Comparison of ENCODE assay signal across 9 mouse cellular contexts in genomic region chr5:115523971-115524370, GRCm38 (mm10). TPM values are rescaled to one million over a fixed set of nuclear protein-coding genes. Genes with fewer than 3 reads are reported as not detected.
DNase-seq lines count a peak whose midpoint lies in the region; ATAC-seq and TF ChIP-seq lines count a peak whose summit lies in the region.
"Had no signal": no experiment of that assay in that cellular context is flagged by ENCODE, and none has a peak within 500 bp of the region (broad histone marks: within the 10 kb centered on the region; RNA-seq: fewer than 3 reads in every experiment).

No protein-coding gene starts in this region.

- 16% methylated on average over 15 of the region's 15 CpGs for WGBS in heart, adult 2 months
- WGBS in heart, embryonic 16.5 days: 15% methylated on average over 15 of the region's 15 CpGs
- WGBS in limb, embryonic 10.5 days: 4% methylated on average over 15 of the region's 15 CpGs
- WGBS in neural tube, embryonic 13.5 days: 5% methylated on average over 15 of the region's 15 CpGs

- peak overlapping the region; percentile 54 for H3K27ac ChIP-seq in heart, adult 2 months
- H3K27ac ChIP-seq in heart, embryonic 16.5 days (ENCODE audit: low read length): peak overlapping the region; percentile 75
- H3K27ac ChIP-seq in limb, embryonic 10.5 days: peak overlapping the region; percentile 86
- H3K27ac ChIP-seq in neural tube, embryonic 13.5 days (replicated peaks): no peak overlapping the region

- ATAC-seq in heart, embryonic 16.5 days (replicated peaks; ENCODE audit: extremely low read depth, insufficient read depth, low FRiP score): peak; percentile 46; the same call in 1 of the 2 replicates
- ATAC-seq in neural tube, embryonic 13.5 days (ENCODE audit: low read depth): peak; percentile 66; the same call in 1 of the 2 replicates

- peaks cover 11% of the 10 kb centered on the region for H3K79me2 ChIP-seq in heart, adult 2 months (replicated peaks; ENCODE audit: control insufficient read depth, insufficient read depth, low read length)

- peaks cover 2% of the 10 kb centered on the region for H3K36me3 ChIP-seq in heart, adult 2 months (ENCODE audit: control insufficient read depth, insufficient read depth, low read length)
- no peaks in the 10 kb centered on the region for H3K36me3 ChIP-seq in heart, embryonic 16.5 days (ENCODE audit: control insufficient read depth, insufficient read depth)
- H3K36me3 ChIP-seq in limb, embryonic 10.5 days: peaks cover 11% of the 10 kb centered on the region; the same call in 1 of the 2 replicates
- H3K36me3 ChIP-seq in neural tube, embryonic 13.5 days: no peaks in the 10 kb centered on the region

- no peak overlapping the region for H3K4me3 ChIP-seq in heart, adult 2 months
- H3K4me3 ChIP-seq in heart, embryonic 16.5 days (ENCODE audit: low read length): peak overlapping the region; percentile 1; the same call in 1 of the 2 replicates
- peak overlapping the region; percentile 36 for H3K4me3 ChIP-seq in limb, embryonic 10.5 days
- H3K4me3 ChIP-seq in neural tube, embryonic 13.5 days: no peak overlapping the region

- peak; percentile 49 to 57 for DNase-seq in heart, adult 2 months
- DNase-seq in heart, adult 9 months (ENCODE audit: low spot score in 2 of 2): no peak
- peak; percentile 78 for DNase-seq in limb, embryonic 10.5 days (ENCODE audit: low spot score)
- DNase-seq in ovary, postnatal 10 days (ENCODE audit: low spot score): no peak
- no peak for DNase-seq in left cerebral cortex, adult 11 months (ENCODE audit: low spot score)
- DNase-seq in left cerebral cortex, adult 8-10 months (ENCODE audit: low spot score in 2 of 2): no peak

- TF ChIP-seq CTCF in heart, adult 2 months (IDR thresholded peaks at IDR 0.05): peak; percentile 46

- TF ChIP-seq POLR2A in heart, adult 2 months (IDR thresholded peaks at IDR 0.05; ENCODE audit: insufficient read depth, low read depth, low read length): no peak

- intact Hi-C loops in heart, adult 2 months (cut with DNase I): loop anchor here (2.0 kb wide), 1 partner anchor 15 kb away; no protein-coding TSS in a partner anchor

- H3K9ac ChIP-seq in heart, adult 2 months (ENCODE audit: low read depth, low read length): peak overlapping the region; percentile 53
- peak overlapping the region; percentile 54 for H3K9ac ChIP-seq in heart, embryonic 16.5 days (ENCODE audit: low read length)
- H3K9ac ChIP-seq in neural tube, embryonic 13.5 days: 0 out of 2 replicates have a peak overlapping the region, but pooled peaks have one; percentile 26

- TF ChIP-seq EP300 in heart, adult 2 months (IDR thresholded peaks at IDR 0.05; ENCODE audit: insufficient read depth, low read depth, low read length): 0 out of 2 replicates have a peak, but pooled peaks have one; percentile 23

- peak overlapping the region; percentile 45 for H3K4me2 ChIP-seq in heart, embryonic 16.5 days (ENCODE audit: low read depth, low read length)
- H3K4me2 ChIP-seq in neural tube, embryonic 13.5 days: peak overlapping the region; percentile 20; the same call in 1 of the 2 replicates

- H3K27me3 ChIP-seq in heart, adult 2 months (ENCODE audit: control insufficient read depth, insufficient read depth, low read length): no peaks in the 10 kb centered on the region
- no peaks in the 10 kb centered on the region for H3K27me3 ChIP-seq in heart, embryonic 16.5 days (ENCODE audit: control insufficient read depth, insufficient read depth, low read length)
- no peaks in the 10 kb centered on the region for H3K27me3 ChIP-seq in limb, embryonic 10.5 days (ENCODE audit: low read depth, poor library complexity, severe bottlenecking)
- H3K27me3 ChIP-seq in neural tube, embryonic 13.5 days: no peaks in the 10 kb centered on the region

- peaks cover 48% of the 10 kb centered on the region for H3K4me1 ChIP-seq in heart, adult 2 months (ENCODE audit: control insufficient read depth, insufficient read depth, low read length)
- H3K4me1 ChIP-seq in heart, embryonic 16.5 days (ENCODE audit: control insufficient read depth, insufficient read depth, low read length): peaks cover 54% of the 10 kb centered on the region
- H3K4me1 ChIP-seq in limb, embryonic 10.5 days: peaks cover 84% of the 10 kb centered on the region
- H3K4me1 ChIP-seq in neural tube, embryonic 13.5 days (replicated peaks): peaks cover 36% of the 10 kb centered on the region

- H3K9me3 ChIP-seq in heart, embryonic 16.5 days (replicated peaks; ENCODE audit: control insufficient read depth, low read length): no peaks in the 10 kb centered on the region
- no peaks in the 10 kb centered on the region for H3K9me3 ChIP-seq in limb, embryonic 10.5 days (replicated peaks)
- H3K9me3 ChIP-seq in neural tube, embryonic 13.5 days: no peaks in the 10 kb centered on the region

RNA-seq across cellular contexts. Expression of gene Pxn, which starts 17.5 kb away (rescaled TPM):
- total RNA-seq in heart, adult 2 months (2021): 10 to 100 TPM; 35.9 to 37.1 TPM
- 51.9 and 56.5 TPM in 2 replicates for polyA plus RNA-seq in heart, adult 2 months (2012; rRNA removed)
- polyA plus RNA-seq in heart, embryonic 16.5 days (2015; fragmentation: Nextera tagmentation; extraction: Ambion mirVana): 39.1 and 40.6 TPM in 2 replicates
- polyA plus RNA-seq in limb, embryonic 10.5 days (2016; fragmentation: Nextera tagmentation; extraction: Ambion mirVana): 36.8 and 45.3 TPM in 2 replicates
- 26.5 and 26.6 TPM in 2 replicates for polyA plus RNA-seq in neural tube, embryonic 13.5 days (2015; fragmentation: Nextera tagmentation; extraction: Ambion mirVana)
- total RNA-seq in left cerebral cortex, adult 8-10 months (2022): 10 to 100 TPM; 18.3 to 27.8 (median 22.9) TPM

RNA-seq across cellular contexts. Expression of gene Rplp0, which starts 35.3 kb away (rescaled TPM):
- total RNA-seq in heart, adult 2 months (2021): 100 to 1,000 TPM; 587 to 705 TPM
- polyA plus RNA-seq in heart, adult 2 months (2012; rRNA removed): 1,240 and 1,274 TPM in 2 replicates
- 1,003 and 1,029 TPM in 2 replicates for polyA plus RNA-seq in heart, embryonic 16.5 days (2015; fragmentation: Nextera tagmentation; extraction: Ambion mirVana)
- polyA plus RNA-seq in limb, embryonic 10.5 days (2016; fragmentation: Nextera tagmentation; extraction: Ambion mirVana): 1,442 and 1,757 TPM in 2 replicates
- 767 and 869 TPM in 2 replicates for polyA plus RNA-seq in neural tube, embryonic 13.5 days (2015; fragmentation: Nextera tagmentation; extraction: Ambion mirVana)
- total RNA-seq in left cerebral cortex, adult 8-10 months (2022): 100 to 1,000 TPM; 188 to 223 (median 203) TPM

RNA-seq across cellular contexts. Expression of gene Sirt4, which starts 39.4 kb away (rescaled TPM):
- total RNA-seq in heart, adult 2 months (2021): 10 to 100 TPM; 15.3 to 18.8 TPM
- 25.1 and 31.3 TPM in 2 replicates for polyA plus RNA-seq in heart, adult 2 months (2012; rRNA removed)
- 18.7 and 24.0 TPM in 2 replicates for polyA plus RNA-seq in heart, embryonic 16.5 days (2015; fragmentation: Nextera tagmentation; extraction: Ambion mirVana)
- 16.0 and 18.5 TPM in 2 replicates for polyA plus RNA-seq in limb, embryonic 10.5 days (2016; fragmentation: Nextera tagmentation; extraction: Ambion mirVana)
- 26.8 and 33.0 TPM in 2 replicates for polyA plus RNA-seq in neural tube, embryonic 13.5 days (2015; fragmentation: Nextera tagmentation; extraction: Ambion mirVana)
- total RNA-seq in left cerebral cortex, adult 8-10 months (2022): 10 to 100 TPM; 27.1 to 38.6 (median 33.1) TPM

RNA-seq across cellular contexts. Expression of gene Gcn1l1, which starts 41.1 kb away (rescaled TPM):
- 10 to 100 TPM; 34.2 to 40.1 TPM for total RNA-seq in heart, adult 2 months (2021)
- polyA plus RNA-seq in heart, adult 2 months (2012; rRNA removed): 21.5 and 34.6 TPM in 2 replicates
- polyA plus RNA-seq in heart, embryonic 16.5 days (2015; fragmentation: Nextera tagmentation; extraction: Ambion mirVana): 20.9 and 27.6 TPM in 2 replicates
- polyA plus RNA-seq in limb, embryonic 10.5 days (2016; fragmentation: Nextera tagmentation; extraction: Ambion mirVana): 63.3 and 63.8 TPM in 2 replicates
- polyA plus RNA-seq in neural tube, embryonic 13.5 days (2015; fragmentation: Nextera tagmentation; extraction: Ambion mirVana): 36.5 and 39.3 TPM in 2 replicates
- total RNA-seq in left cerebral cortex, adult 8-10 months (2022): 10 to 100 TPM; 60.7 to 71.6 (median 61.4) TPM

RNA-seq across cellular contexts. Expression of gene Pla2g1b, which starts 57.9 kb away (rescaled TPM):
- total RNA-seq in heart, adult 2 months (2021): not detected
- not detected in 2 replicates for polyA plus RNA-seq in heart, adult 2 months (2012; rRNA removed)
- polyA plus RNA-seq in heart, embryonic 16.5 days (2015; fragmentation: Nextera tagmentation; extraction: Ambion mirVana): 0.46 and 0.92 TPM in 2 replicates
- polyA plus RNA-seq in limb, embryonic 10.5 days (2016; fragmentation: Nextera tagmentation; extraction: Ambion mirVana): not detected in 2 replicates
- 0.95 TPM in 1 of 2 replicates, not detected in the other for polyA plus RNA-seq in neural tube, embryonic 13.5 days (2015; fragmentation: Nextera tagmentation; extraction: Ambion mirVana)
- total RNA-seq in left cerebral cortex, adult 8-10 months (2022): not detected
- total RNA-seq: heart, postnatal 14 days had no signal

Comparison
In these comparisons a context has a peak if more than half of its experiments do, and no peak if none do; other contexts are left out.
1. DNase-seq: peak in heart, adult 2 months (2 of 2) and limb, embryonic 10.5 days (single experiment); none in heart, adult 9 months (0 of 2), ovary, postnatal 10 days (single experiment), left cerebral cortex, adult 11 months (single experiment) and left cerebral cortex, adult 8-10 months (0 of 2).
2. H3K4me3 ChIP-seq: peak in heart, embryonic 16.5 days (single experiment) and limb, embryonic 10.5 days (single experiment); none in heart, adult 2 months (single experiment) and neural tube, embryonic 13.5 days (single experiment).
3. Peak in every context shown above with its lines, with median percentiles within 50 percentile points of each other: H3K9ac ChIP-seq.